Mouse (Mus musculus) neural tube, embryonic 13.5 days (tissue): ENCODE data around the gene Tfap4. TPM values are rescaled to one million over a fixed set of nuclear protein-coding genes. Genes with fewer than 3 reads are reported as not detected.

Source experiments
- ATAC-seq: fragments of 200-750 bp; cut with Nextera tagmentation; 2 replicates; pipeline ENCODE4 v1.8.0; 2017; ENCODE audit warnings: low read depth, mild to moderate bottlenecking, moderate TSS enrichment, moderate library complexity
- H3K27ac ChIP-seq: fragments of 300-500 bp; sonication (generic); replicated peaks from 2 replicates; pipeline ENCODE4 v1.5.1; 2015; ENCODE audit warnings: moderate library complexity, mild to moderate bottlenecking, inconsistent platforms
- H3K27me3 ChIP-seq: fragments of 300-500 bp; sonication (generic); 2 replicates; pipeline ENCODE4 v1.6.1; 2015; ENCODE audit warnings: mild to moderate bottlenecking, inconsistent platforms
- H3K36me3 ChIP-seq: fragments of 300-500 bp; sonication (generic); 2 replicates; pipeline ENCODE4 v1.6.1; 2015; ENCODE audit warnings: mild to moderate bottlenecking, inconsistent platforms
- H3K4me1 ChIP-seq: fragments of 300-500 bp; sonication (generic); replicated peaks from 2 replicates; pipeline ENCODE4 v1.6.1; 2015; ENCODE audit warnings: inconsistent platforms
- H3K4me2 ChIP-seq: fragments of 300-500 bp; sonication (generic); 2 replicates; pipeline ENCODE4 v1.6.1; 2015; ENCODE audit warnings: inconsistent platforms, mild to moderate bottlenecking, moderate library complexity
- H3K4me3 ChIP-seq: fragments of 300-500 bp; sonication (generic); 2 replicates; pipeline ENCODE4 v1.5.1; 2015; ENCODE audit warnings: mild to moderate bottlenecking, inconsistent platforms
- H3K9ac ChIP-seq: fragments of 300-500 bp; sonication (generic); 2 replicates; pipeline ENCODE4 v1.6.1; 2015; ENCODE audit warnings: moderate library complexity, mild to moderate bottlenecking, inconsistent platforms
- H3K9me3 ChIP-seq: fragments of 300-500 bp; sonication (generic); 2 replicates; pipeline ENCODE4 v1.6.1; 2016; ENCODE audit warnings: inconsistent platforms
- WGBS: fragments of 180-500 bp; shearing (Covaris S2); methylation state at CpG from one replicate; pipeline ENCODE4 v1.1.7; 2015; 5-methylcytosine and 5-hydroxymethylcytosine counted together
- polyA plus RNA-seq: library from polyadenylated mRNA; unstranded; fragments of >200 nt; fragmentation: Nextera tagmentation; extraction: Ambion mirVana; gene quantifications from 2 replicates; pipeline ENCODE4 v1.2.1, GENCODE M21; 2015

The Tfap4 gene
- polyA plus RNA-seq, 1 experiment from 2014 or later = 10.2 TPM

DNA sequence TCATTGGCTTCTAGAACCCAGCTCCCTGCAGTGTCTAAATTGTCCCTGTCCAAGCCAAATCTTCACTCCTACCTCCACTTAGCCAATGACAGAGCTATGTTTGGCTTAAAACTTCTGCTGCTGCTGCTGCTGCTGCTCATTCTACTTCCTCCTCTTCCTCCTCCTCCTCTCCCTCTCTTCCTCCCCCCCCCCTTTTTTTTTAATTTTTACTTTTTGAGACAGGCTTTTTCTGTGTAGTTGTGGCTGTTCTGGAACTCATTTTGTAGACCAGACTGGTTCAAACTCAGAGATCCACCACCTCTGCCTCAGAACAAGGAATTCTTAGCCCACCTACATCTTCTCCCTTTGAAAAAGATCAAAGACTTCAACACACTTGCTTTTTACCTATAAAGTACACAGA lies 57.1 kb downstream of the Tfap4 start:
- Histone ChIP-seq H3K4me2 (no peak overlapping the region), H3K9me3 (no peaks in the 10 kb centered on the region), H3K9ac (no peak overlapping the region), H3K27me3 (no peaks in the 10 kb centered on the region), H3K27ac (no peak overlapping the region), H3K36me3 (no peaks in the 10 kb centered on the region), H3K4me1 (no peaks in the 10 kb centered on the region), H3K4me3 (no peak overlapping the region)
- ATAC-seq = no peak

DNA sequence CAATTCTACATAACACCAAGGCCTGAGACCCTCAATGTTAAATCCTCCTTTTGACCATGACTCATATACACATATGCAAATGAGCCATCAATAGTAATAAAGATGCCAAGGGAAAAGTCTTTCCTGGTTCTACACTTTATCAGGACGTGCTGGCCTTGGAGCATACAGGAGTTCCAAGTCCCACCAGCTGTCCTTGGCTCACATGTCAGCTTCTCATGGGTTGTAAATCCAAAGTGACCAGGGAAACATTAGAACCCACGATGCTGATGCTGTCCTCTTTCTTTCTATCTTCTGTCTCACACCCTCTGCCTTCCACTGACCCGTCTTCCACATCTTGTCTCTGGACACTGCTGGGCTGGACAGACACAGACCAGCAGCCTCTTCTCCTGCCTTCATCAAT lies 58.0 kb downstream of the Tfap4 start:
- ATAC-seq = no peak
- Histone ChIP-seq H3K4me1 (no peaks in the 10 kb centered on the region), H3K27me3 (no peaks in the 10 kb centered on the region), H3K4me3 (no peak overlapping the region), H3K27ac (no peak overlapping the region), H3K9me3 (no peaks in the 10 kb centered on the region), H3K4me2 (no peak overlapping the region), H3K9ac (no peak overlapping the region), H3K36me3 (no peaks in the 10 kb centered on the region)
- 80% methylated on average over 3 of the region's 3 CpGs for WGBS

DNA sequence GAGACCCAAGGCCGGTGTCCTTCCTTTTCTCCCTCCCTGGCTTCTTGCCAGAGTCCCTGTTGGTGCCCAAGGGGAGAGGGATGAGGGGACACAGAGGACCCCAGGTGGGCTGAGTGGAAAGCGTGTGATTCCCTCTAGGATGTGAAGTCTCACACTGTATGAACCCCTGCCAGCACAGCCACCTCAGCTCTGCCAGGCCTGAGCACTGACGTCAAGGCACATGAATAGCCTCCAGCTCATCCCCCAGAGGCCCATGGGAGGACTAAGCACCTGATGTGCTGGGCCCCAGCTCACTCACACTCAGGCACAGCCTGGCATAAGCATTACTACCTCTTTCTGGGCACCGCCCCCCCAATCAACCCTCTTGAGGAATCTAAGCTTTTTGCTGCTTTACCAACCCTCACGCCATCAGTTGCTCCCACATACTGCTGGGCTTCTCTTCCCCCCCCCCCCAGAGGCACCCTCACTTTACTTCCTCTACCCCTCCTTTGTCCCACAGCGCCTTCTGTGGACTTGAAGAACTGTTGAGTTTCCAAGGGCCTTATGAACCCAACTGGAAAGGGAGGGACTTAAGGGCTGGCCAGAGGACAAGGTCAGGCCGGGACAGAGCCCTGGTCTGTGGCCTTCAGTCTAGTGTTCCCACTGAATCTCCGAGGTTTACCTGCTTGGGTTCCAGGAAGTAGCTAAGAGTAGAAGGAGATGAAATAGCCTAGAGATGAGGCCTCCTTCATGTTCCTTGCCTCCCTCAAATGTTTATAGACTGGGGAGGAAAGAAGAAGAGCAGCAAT lies 58.9 kb downstream of the Tfap4 start:
- Histone ChIP-seq H3K4me1 (no peaks in the 10 kb centered on the region), H3K4me3 (no peak overlapping the region), H3K9me3 (no peaks in the 10 kb centered on the region), H3K4me2 (no peak overlapping the region), H3K27me3 (no peaks in the 10 kb centered on the region), H3K36me3 (no peaks in the 10 kb centered on the region), H3K27ac (no peak overlapping the region), H3K9ac (no peak overlapping the region)
- 76% methylated on average over 8 of the region's 8 CpGs for WGBS
- ATAC-seq = no peak

DNA sequence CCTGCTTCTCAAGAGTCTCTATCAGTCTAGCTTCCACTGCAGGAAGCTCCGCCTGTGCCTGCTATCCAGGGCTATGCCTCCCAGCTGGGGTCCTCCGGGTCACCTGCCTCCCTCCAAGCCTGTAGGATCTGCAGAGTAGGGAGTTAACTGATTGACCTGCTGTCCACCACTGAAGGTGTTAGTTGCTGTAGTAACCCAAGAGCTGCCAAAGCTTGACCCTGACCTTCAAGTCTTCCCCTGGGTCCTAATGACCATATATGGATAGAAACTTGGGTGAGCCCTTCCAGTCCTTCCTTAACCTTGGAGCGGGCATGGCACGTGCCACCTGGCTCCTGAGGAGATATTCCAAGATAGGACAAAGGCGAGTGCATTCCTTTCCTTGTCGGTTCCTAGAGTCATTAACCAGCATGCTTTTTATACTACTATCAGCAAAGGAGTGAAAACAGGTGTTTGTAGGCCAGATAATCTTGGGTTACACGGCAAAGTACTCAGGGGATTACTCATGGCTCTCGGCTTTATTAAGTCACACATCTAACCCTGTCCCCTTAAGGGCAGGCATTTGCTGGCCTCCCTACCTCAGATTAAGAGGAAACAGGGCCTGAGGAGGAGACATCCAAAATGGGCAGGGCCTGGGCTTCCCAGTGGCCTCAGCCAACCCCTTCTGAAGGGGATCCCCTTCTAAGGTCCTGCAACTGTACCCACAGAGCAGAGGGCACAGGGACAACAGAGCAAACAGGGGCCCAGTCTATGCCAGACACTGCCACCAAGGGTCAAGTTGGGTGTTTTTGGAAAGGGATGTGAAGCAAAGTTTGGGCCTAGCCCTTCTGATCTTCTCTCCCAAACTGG lies 61.7 kb downstream of the Tfap4 start:
- no peaks in the 10 kb centered on the region for H3K9me3 ChIP-seq
- peaks cover 2% of the 10 kb centered on the region; the same call in 1 of the 2 replicates for H3K4me1 ChIP-seq
- 78% methylated on average over 8 of the region's 8 CpGs for WGBS
- no peak overlapping the region for H3K4me3 ChIP-seq
- H3K27ac ChIP-seq = no peak overlapping the region
- H3K9ac ChIP-seq = no peak overlapping the region
- no peaks in the 10 kb centered on the region for H3K36me3 ChIP-seq
- H3K4me2 ChIP-seq = no peak overlapping the region
- ATAC-seq = no peak
- no peaks in the 10 kb centered on the region for H3K27me3 ChIP-seq

DNA sequence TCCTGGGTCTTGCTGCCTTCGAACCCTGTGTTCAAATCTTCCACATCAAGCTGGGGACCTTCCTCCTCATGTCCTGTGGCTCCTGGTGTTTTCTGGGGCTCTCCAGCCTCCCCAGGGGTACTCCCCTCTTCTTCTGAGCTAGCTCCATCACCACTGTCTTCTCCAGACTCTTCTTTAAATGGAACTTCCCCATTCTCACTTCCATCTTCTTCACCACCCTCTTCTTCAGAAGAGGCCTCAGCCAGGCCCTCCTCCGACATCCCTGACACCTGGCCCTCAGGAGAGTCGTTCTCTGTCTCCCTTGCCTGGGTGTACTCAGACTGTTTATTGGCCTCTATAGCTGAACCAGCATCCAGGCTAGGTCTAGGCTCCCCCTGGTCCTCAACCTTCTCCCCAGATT lies 63.2 kb downstream of the Tfap4 start:
- H3K9me3 ChIP-seq = no peaks in the 10 kb centered on the region
- no peaks in the 10 kb centered on the region for H3K27me3 ChIP-seq
- no peak overlapping the region for H3K9ac ChIP-seq
- H3K4me2 ChIP-seq = no peak overlapping the region
- H3K4me1 ChIP-seq = peaks cover 3% of the 10 kb centered on the region; the same call in 1 of the 2 replicates
- WGBS = 87% methylated on average over 3 of the region's 3 CpGs
- ATAC-seq = no peak
- no peak overlapping the region for H3K4me3 ChIP-seq
- peaks cover 10% of the 10 kb centered on the region; the same call in 1 of the 2 replicates for H3K36me3 ChIP-seq
- no peak overlapping the region for H3K27ac ChIP-seq

DNA sequence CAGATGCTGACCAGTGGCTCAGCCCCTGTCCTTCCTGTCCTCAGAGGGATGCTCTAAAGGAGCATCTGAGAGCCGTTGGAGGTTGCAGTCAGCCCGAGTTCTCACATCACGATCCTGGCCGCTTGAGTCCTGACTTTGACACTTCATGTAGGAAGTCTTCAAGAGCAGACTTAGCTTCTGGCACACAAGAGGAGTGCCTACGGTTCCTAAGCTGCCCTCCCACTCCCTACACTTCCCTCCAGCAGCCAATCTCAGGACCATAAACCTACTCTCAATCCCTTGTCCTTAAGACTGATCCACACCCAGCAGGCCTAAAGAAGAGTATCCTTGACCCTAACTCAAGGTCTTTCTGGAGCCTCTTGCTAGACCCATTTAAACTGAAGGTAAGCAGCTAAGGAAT lies 63.8 kb downstream of the Tfap4 start:
- Histone ChIP-seq H3K9ac (no peak overlapping the region), H3K9me3 (no peaks in the 10 kb centered on the region), H3K27me3 (no peaks in the 10 kb centered on the region), H3K4me1 (peaks cover 3% of the 10 kb centered on the region; the same call in 1 of the 2 replicates), H3K4me3 (no peak overlapping the region), H3K4me2 (no peak overlapping the region), H3K27ac (no peak overlapping the region), H3K36me3 (peaks cover 13% of the 10 kb centered on the region)
- WGBS = 89% methylated on average over 5 of the region's 5 CpGs
- no peak for ATAC-seq

Other genes starting within 250 kb of the Tfap4 start
- 2.8 and 2.9 TPM in 2 replicates for gene Adcy9, start 139.4 kb downstream of the Tfap4 start, polyA plus RNA-seq
- 28.9 and 31.8 TPM in 2 replicates for gene Srl, start 18.0 kb downstream of the Tfap4 start, polyA plus RNA-seq
- gene Glis2, start 34.9 kb upstream of the Tfap4 start, polyA plus RNA-seq = 22.2 and 28.8 TPM in 2 replicates
- 152 and 169 TPM in 2 replicates for gene Pam16, start 65.1 kb upstream of the Tfap4 start, polyA plus RNA-seq
- gene Vasn, start 80.1 kb upstream of the Tfap4 start, polyA plus RNA-seq = 6.7 TPM in 2 replicates
- gene Dnaja3, start 80.1 kb upstream of the Tfap4 start, polyA plus RNA-seq = 55.7 and 59.2 TPM in 2 replicates
- 27.9 and 33.5 TPM in 2 replicates for gene Coro7, start 119.9 kb upstream of the Tfap4 start, polyA plus RNA-seq
- 55.5 and 57.2 TPM in 2 replicates for gene Nmral1, start 159.5 kb upstream of the Tfap4 start, polyA plus RNA-seq
- gene Hmox2, start 166.5 kb upstream of the Tfap4 start, polyA plus RNA-seq = 102 and 108 TPM in 2 replicates
- 100 and 109 TPM in 2 replicates for gene Cdip1, start 230.4 kb upstream of the Tfap4 start, polyA plus RNA-seq